Mouse (Mus musculus) kidney, embryonic 15.5 days (tissue): ENCODE results near the gene Ebp. TPM values are rescaled to one million over a fixed set of nuclear protein-coding genes. Genes with fewer than 3 reads are reported as not detected.

Experiments used
- ATAC-seq: fragments of 200-750 bp; cut with Nextera tagmentation; replicated peaks from 2 replicates; pipeline ENCODE4 v1.8.0; 2017; ENCODE audit warnings: moderate TSS enrichment; ENCODE audit not compliant: low FRiP score
- H3K27ac ChIP-seq: fragments of 300-500 bp; sonication (generic); 2 replicates; pipeline ENCODE4 v1.5.1; 2015; ENCODE audit warnings: mild to moderate bottlenecking, inconsistent platforms
- H3K27me3 ChIP-seq: fragments of 300-500 bp; sonication (generic); 2 replicates; pipeline ENCODE4 v1.6.1; 2015; ENCODE audit warnings: inconsistent platforms
- H3K36me3 ChIP-seq: fragments of 300-500 bp; sonication (generic); 2 replicates; pipeline ENCODE4 v1.6.1; 2015; ENCODE audit warnings: inconsistent platforms
- H3K4me1 ChIP-seq: fragments of 300-500 bp; sonication (generic); 2 replicates; pipeline ENCODE4 v1.6.1; 2015; ENCODE audit warnings: inconsistent platforms
- H3K4me2 ChIP-seq: fragments of 300-500 bp; sonication (generic); 2 replicates; pipeline ENCODE4 v1.6.1; 2015; ENCODE audit warnings: moderate library complexity, mild to moderate bottlenecking, inconsistent platforms
- H3K4me3 ChIP-seq: fragments of 300-500 bp; sonication (generic); replicated peaks from 2 replicates; pipeline ENCODE4 v1.5.1; 2015; ENCODE audit warnings: mild to moderate bottlenecking, inconsistent platforms
- H3K9ac ChIP-seq: fragments of 300-500 bp; sonication (generic); 2 replicates; pipeline ENCODE4 v1.6.1; 2015; ENCODE audit warnings: mild to moderate bottlenecking, inconsistent platforms
- H3K9me3 ChIP-seq: fragments of 300-500 bp; sonication (generic); replicated peaks from 2 replicates; pipeline ENCODE4 v1.6.1; 2016; ENCODE audit warnings: inconsistent platforms
- WGBS: fragments of 180-500 bp; shearing (Covaris S2); methylation state at CpG from one replicate; pipeline ENCODE4 v1.1.7; 2015; ENCODE audit warnings: mixed read lengths; 5-methylcytosine and 5-hydroxymethylcytosine counted together
- polyA plus RNA-seq: library from polyadenylated mRNA; unstranded; fragments of >200 nt; fragmentation: Nextera tagmentation; extraction: Ambion mirVana; gene quantifications from 2 replicates; pipeline ENCODE4 v1.2.1, GENCODE M21; 2015

The Ebp gene
- polyA plus RNA-seq, 1 experiment from 2014 or later, result 36.9 TPM

- Histone ChIP-seq H3K4me1 (peaks cover 10% of the 10 kb centered on the region), H3K27me3 (no peaks in the 10 kb centered on the region), H3K9ac (no peak overlapping the region), H3K4me3 (no peak overlapping the region), H3K27ac (no peak overlapping the region), H3K4me2 (no peak overlapping the region), H3K36me3 (peaks cover 64% of the 10 kb centered on the region), H3K9me3 (no peaks in the 10 kb centered on the region)
- WGBS, result 98% methylated on average over 2 of the region's 2 CpGs
- ATAC-seq, result no peak
Measured at GRCm38 (mm10) chrX:8140446-8140845, 52.9 kb downstream of the Ebp start.

DNA sequence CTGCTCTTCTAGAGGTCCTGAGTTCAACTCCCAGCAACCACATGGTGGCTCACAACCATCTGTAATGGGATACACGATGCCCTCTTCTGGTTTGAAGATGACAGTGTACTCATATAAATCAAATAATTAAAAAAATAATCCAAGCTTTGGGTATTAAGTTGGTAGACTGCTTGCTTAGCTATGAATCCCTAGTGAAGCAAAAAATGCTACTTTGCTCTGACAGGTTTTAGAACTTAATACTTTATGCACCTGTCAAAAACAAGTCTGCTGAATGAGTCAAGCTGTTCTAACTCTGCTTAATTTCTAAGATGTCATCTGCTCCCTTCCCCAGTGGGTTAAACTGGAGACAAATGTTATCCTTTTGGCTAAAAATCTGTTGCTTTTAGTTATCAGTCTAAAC, 53.8 kb downstream of the Ebp start:
- H3K27ac ChIP-seq, result no peak overlapping the region
- H3K36me3 ChIP-seq, result peaks cover 64% of the 10 kb centered on the region
- H3K9me3 ChIP-seq, result no peaks in the 10 kb centered on the region
- no peak for ATAC-seq
- no peak overlapping the region for H3K4me2 ChIP-seq
- no peak overlapping the region for H3K4me3 ChIP-seq
- H3K4me1 ChIP-seq, result peaks cover 10% of the 10 kb centered on the region
- no peaks in the 10 kb centered on the region for H3K27me3 ChIP-seq
- 39% methylated on average over 1 of the region's 1 CpGs for WGBS
- no peak overlapping the region for H3K9ac ChIP-seq

DNA sequence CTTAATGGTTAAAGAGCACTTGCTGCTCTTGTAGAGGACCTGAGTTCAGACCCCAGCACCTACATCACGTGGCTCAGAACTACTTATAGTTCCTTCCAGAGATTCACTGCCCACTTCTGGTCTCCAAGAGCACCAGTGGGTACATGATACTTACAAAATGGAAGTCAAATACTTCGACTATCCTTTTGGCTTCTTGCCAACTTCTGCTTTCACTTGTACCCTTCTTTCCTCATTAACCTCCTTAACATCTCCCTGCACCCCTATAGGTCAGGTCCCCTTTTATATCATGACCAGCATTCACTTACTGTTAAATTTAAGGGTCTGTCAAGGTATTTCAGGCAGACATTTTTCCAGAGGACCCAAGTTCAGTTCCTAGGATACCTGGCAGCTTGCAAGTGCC, 57.4 kb downstream of the Ebp start:
- H3K4me3 ChIP-seq, result no peak overlapping the region
- WGBS, result 50% methylated on average over 2 of the region's 2 CpGs
- H3K9ac ChIP-seq, result no peak overlapping the region
- H3K4me2 ChIP-seq, result no peak overlapping the region
- no peaks in the 10 kb centered on the region for H3K27me3 ChIP-seq
- peaks cover 5% of the 10 kb centered on the region for H3K4me1 ChIP-seq
- no peaks in the 10 kb centered on the region for H3K9me3 ChIP-seq
- no peak overlapping the region for H3K27ac ChIP-seq
- H3K36me3 ChIP-seq, result peaks cover 33% of the 10 kb centered on the region
- ATAC-seq, result no peak

Other genes starting within 250 kb of the Ebp start
- gene Hdac6, start 245.6 kb downstream of the Ebp start, polyA plus RNA-seq, result 49.2 and 59.6 TPM in 2 replicates
- gene Gata1, start 215.4 kb downstream of the Ebp start, polyA plus RNA-seq, result 1.2 and 2.3 TPM in 2 replicates
- 0.35 TPM in 1 of 2 replicates, not detected in the other for gene Glod5, start 175.0 kb downstream of the Ebp start, polyA plus RNA-seq
- 69.0 and 69.5 TPM in 2 replicates for gene Suv39h1, start 118.8 kb downstream of the Ebp start, polyA plus RNA-seq
- gene Was, start 103.0 kb downstream of the Ebp start, polyA plus RNA-seq, result 0.23 and 0.49 TPM in 2 replicates
- gene Wdr13, start 60.6 kb downstream of the Ebp start, polyA plus RNA-seq, result 22.7 and 29.3 TPM in 2 replicates
- 490 and 492 TPM in 2 replicates for gene Rbm3, start 47.6 kb downstream of the Ebp start, polyA plus RNA-seq
- 12.1 and 12.2 TPM in 2 replicates for gene Tbc1d25, start 17.3 kb downstream of the Ebp start, polyA plus RNA-seq
- 6.8 and 8.1 TPM in 2 replicates for gene Porcn, start 13.0 kb upstream of the Ebp start, polyA plus RNA-seq
- gene Ftsj1, start 58.9 kb upstream of the Ebp start, polyA plus RNA-seq, result 39.7 and 40.4 TPM in 2 replicates
- 1.4 and 3.4 TPM in 2 replicates for gene Slc38a5, start 77.6 kb upstream of the Ebp start, polyA plus RNA-seq
- gene Ssxb10, start 133.9 kb upstream of the Ebp start, polyA plus RNA-seq, result not detected in 2 replicates
- gene Ssxb9, start 173.5 kb upstream of the Ebp start, polyA plus RNA-seq, result not detected in 2 replicates
- gene Ssxb1, start 219.8 kb upstream of the Ebp start, polyA plus RNA-seq, result not detected in 2 replicates